Mouse (Mus musculus): ENCODE data around the gene Chst10. TPM values are rescaled to one million over a fixed set of nuclear protein-coding genes. Genes with fewer than 3 reads are reported as not detected.

The Chst10 gene
- total RNA-seq, 2 experiments from 2014 or later, result 20.0 to 24.4 TPM

DNA sequence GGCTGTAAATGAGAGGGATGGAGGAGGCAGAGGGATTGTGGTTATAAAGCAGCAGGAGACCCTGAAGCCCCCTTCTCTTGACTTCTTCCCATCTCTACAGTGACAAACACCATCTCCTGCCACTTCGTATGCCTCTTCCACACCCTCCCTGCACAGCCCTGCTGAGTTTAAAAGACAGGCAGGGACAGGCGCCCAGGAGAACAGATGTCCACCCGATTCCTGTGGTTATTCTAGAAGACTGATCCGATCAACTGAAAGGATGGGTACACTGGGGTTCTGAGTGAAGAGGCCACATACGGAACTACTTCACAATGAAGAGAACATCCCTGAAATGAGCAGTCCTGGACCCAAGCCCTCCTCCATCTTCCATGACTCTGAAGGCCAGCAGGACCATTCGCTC, 26.1 kb downstream of the Chst10 start:
- no peak for ATAC-seq (replicated peaks; ENCODE audit: low FRiP score, poor library complexity, severe bottlenecking)

GRCm38 (mm10) chr1:38869398-38870195, 28.4 kb downstream of the Chst10 start:
- no peak for ATAC-seq (replicated peaks; ENCODE audit: low FRiP score, poor library complexity, severe bottlenecking)

DNA sequence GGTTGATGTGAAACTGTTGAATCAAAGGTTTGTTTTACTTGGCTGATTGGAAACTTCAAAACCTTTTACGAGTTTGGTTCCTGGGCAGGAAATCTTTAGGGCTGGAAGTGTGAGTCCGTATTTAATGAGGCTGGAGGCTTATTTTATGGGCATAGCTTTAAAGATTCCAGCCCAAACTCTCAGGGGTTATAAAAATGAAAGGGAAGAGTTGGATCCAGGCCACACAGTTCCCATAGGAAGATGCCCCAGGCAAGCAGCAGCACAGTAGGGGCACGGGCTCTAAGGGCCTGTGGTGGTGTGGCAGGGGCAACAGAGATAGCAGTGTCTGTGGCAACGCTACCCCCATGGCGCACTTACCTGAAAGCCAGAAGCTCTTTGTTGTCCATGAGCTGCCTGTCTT, 31.7 kb downstream of the Chst10 start:
- no peak for ATAC-seq (replicated peaks; ENCODE audit: low FRiP score, poor library complexity, severe bottlenecking)

GRCm38 (mm10) chr1:38864341-38864740, 33.6 kb downstream of the Chst10 start:
- ATAC-seq (replicated peaks; ENCODE audit: low FRiP score, poor library complexity, severe bottlenecking), result no peak

GRCm38 (mm10) chr1:38862213-38862612, 35.7 kb downstream of the Chst10 start:
- peak; percentile 58; the same call in 1 of the 2 replicates for ATAC-seq (replicated peaks; ENCODE audit: low FRiP score, poor library complexity, severe bottlenecking)

DNA sequence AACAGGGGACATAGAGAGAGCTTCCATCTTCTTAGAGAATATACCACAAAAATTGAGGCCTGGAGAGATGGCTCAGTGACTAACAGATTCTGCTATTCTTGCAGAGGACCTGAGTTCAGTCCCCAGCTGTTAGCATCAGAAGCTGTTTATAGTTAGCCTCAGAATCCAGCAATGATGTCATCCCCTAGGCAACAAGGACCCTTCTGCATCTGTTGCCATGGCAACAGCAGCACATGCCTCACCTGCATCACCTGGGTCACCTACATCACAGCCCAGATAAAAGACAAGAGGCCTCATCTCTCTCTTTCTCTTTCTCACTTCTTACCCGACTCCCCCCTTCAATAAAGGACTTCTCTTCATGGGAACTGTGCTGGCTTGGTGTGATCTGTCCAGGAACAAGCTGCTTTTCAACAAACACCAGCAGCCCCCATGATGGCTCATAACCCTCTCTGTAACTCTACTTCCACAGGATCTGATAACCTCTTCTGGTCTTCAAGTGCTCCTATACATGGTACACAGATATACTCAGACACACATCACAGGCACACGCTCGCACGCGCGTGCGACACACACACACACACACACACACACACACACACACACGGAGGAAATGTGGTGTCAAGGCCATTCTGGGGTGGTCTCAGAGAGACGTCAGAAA, 37.0 kb downstream of the Chst10 start:
- no peak for ATAC-seq (replicated peaks; ENCODE audit: low FRiP score, poor library complexity, severe bottlenecking)

- peak; percentile 77 for ATAC-seq (replicated peaks; ENCODE audit: low FRiP score, poor library complexity, severe bottlenecking)
Observed at GRCm38 (mm10) chr1:38860207-38860606, 37.8 kb downstream of the Chst10 start.

- ATAC-seq (replicated peaks; ENCODE audit: low FRiP score, poor library complexity, severe bottlenecking), result no peak
Observed at GRCm38 (mm10) chr1:38856196-38856595, 41.8 kb downstream of the Chst10 start.

DNA sequence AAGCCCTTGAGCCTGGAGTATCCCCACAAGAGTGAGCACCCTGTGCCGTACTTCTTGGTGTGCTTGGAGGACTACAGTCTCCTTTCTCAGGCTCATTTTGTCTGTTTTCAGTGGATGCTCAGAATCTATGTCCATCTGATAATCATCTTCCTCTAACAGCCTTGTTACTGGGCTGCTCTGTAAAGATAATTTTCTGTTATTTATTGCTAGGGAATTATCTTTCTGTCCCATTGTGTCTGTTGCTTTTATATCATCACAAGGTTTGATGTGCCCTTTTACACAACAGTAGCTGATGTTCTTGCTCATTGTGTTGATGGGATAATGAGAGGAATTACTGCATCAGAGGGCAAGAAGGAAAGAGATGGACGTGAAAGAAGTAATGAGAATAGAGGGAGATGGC, 45.7 kb downstream of the Chst10 start:
- no peak for ATAC-seq (replicated peaks; ENCODE audit: low FRiP score, poor library complexity, severe bottlenecking)

DNA sequence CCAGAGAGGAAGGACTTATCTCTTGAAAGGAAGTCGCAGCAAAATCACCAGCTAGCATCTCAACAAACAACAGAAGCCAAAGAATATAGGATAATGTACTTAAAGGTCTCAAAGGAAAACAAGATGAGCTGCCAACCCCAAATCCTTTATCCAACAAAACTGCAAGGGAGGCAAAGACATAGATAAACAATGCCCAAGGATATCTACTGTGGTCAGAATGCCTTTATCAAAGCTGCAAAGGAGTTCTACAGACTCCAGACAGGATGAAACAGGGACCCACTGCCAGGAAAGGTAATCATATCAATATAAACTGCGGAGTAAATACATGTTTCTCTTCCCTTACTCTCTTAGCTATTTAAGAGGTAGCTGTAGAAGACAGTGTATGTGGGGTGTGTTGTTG, 47.3 kb downstream of the Chst10 start:
- ATAC-seq (replicated peaks; ENCODE audit: low FRiP score, poor library complexity, severe bottlenecking), result no peak

GRCm38 (mm10) chr1:38848451-38849289, 49.3 kb downstream of the Chst10 start:
- ATAC-seq (replicated peaks; ENCODE audit: low FRiP score, poor library complexity, severe bottlenecking), result no peak

DNA sequence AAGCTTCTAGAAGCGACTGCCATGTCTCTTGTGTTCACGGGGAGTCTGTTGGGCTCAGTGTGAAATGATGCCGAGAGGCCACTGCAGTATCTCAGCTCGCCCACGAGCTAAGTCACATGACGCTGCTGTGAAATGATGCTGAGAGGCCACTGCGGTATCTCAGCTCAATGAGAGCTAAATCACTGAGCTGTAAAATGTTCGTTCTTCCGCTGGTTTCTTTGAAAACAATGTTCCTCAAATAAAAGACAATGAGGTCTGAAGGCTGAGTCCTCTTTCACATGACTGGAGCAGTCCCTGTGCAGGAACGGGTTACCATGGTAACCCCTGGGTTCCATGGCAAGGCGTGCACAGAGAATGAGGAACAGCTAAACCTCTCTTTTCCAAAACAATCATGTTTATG, 50.0 kb downstream of the Chst10 start:
- ATAC-seq (replicated peaks; ENCODE audit: low FRiP score, poor library complexity, severe bottlenecking), result no peak

DNA sequence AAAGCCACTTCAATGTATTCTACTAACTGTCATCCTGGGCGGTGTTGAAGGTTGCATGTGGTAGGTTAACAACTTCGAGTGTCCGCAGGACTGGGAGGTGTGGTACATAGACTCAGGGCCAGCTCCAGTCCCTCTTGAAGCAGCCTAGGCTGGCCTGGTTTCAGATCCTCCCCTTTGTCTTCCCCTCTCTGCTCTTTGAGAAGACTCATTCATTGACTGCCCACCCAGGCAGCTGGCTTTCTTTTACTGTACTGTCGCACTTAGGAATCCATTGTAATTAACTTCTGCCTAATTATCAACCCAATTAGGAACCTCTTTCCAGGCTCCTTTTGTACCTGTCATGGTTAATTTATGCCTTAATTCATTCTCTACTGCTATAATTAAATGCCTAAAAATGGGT, 54.7 kb downstream of the Chst10 start:
- ATAC-seq (replicated peaks; ENCODE audit: low FRiP score, poor library complexity, severe bottlenecking), result no peak

DNA sequence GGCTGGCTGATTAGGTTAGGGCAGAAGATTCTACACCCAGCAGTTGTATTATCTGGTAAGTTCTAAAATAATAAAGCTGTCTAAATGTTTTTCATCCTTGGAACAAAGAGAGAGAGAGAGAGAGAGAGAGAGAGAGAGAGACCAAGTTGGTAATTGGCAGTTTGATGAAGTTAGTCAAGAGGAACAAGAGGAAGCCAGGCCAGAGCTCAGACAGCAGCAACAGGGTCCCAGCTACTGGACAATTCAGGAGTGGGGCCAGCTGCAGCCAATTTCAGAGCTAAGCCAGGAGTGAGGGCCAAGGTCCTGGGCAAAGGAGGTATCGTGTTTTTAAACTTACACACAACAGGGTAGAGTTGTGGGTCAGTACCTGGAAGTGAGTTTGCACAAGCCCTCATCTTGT, 55.1 kb downstream of the Chst10 start:
- no peak for ATAC-seq (replicated peaks; ENCODE audit: low FRiP score, poor library complexity, severe bottlenecking)

GRCm38 (mm10) chr1:38839944-38840343, 58.0 kb downstream of the Chst10 start:
- no peak for ATAC-seq (replicated peaks; ENCODE audit: low FRiP score, poor library complexity, severe bottlenecking)

GRCm38 (mm10) chr1:38836477-38836872, 61.5 kb downstream of the Chst10 start, which contains the start of gene Lonrf2:
Lonrf2 (minus strand) TSS chr1:38836711.
- ATAC-seq (replicated peaks; ENCODE audit: low FRiP score, poor library complexity, severe bottlenecking), result no peak

- ATAC-seq (replicated peaks; ENCODE audit: low FRiP score, poor library complexity, severe bottlenecking), result no peak
Observed at GRCm38 (mm10) chr1:38835568-38836476, 62.1 kb downstream of the Chst10 start.

DNA sequence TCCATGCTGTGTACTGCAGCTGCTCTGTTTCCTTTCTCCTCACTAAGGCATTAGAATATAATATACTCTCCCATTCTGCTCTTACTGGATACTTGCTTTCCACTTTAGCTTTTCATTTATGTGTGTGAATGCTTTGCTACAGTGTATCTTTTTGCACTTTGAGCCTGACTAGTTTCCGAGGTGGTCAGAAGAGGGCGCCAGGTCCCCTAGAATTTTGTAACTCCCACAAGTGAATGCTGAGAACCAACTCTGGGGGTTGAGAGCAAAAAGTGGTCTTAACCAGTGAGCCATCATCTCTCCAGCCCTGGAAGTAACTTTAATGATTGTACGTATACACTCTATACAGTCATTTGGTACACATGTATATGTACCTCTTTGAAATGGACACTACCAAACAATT, 63.1 kb downstream of the Chst10 start:
- no peak; the same call in 1 of the 2 replicates for ATAC-seq (replicated peaks; ENCODE audit: low FRiP score, poor library complexity, severe bottlenecking)

GRCm38 (mm10) chr1:38824926-38825325, 73.0 kb downstream of the Chst10 start:
- ATAC-seq (replicated peaks; ENCODE audit: low FRiP score, poor library complexity, severe bottlenecking), result no peak
